Mouse (Mus musculus) forebrain, embryonic 14.5 days (tissue): ENCODE measurements at regions not wholly inside any gene's neighbourhood (a gene's known extent, or its start where the extent isn't known, plus 50 kb on each side); places are given as distances from the start of the nearest gene placed in this dataset.

Experiments
- ATAC-seq: fragments of 200-750 bp; cut with Nextera tagmentation; 2 replicates; pipeline ENCODE4 v1.8.0; 2017; ENCODE audit warnings: mild to moderate bottlenecking, moderate library complexity
- DNase-seq: peaks from one replicate; pipeline ENCODE4 v3.0.0-alpha.2; 2015; ENCODE audit warnings: low spot score
- H3K27ac ChIP-seq: fragments of 300-500 bp; sonication (generic); 2 replicates; pipeline ENCODE4 v1.5.1; 2014; ENCODE audit warnings: low read depth, mild to moderate bottlenecking, control low read depth, low read length, moderate library complexity
- H3K27me3 ChIP-seq: fragments of 300-500 bp; sonication (generic); replicated peaks from 2 replicates; pipeline ENCODE4 v1.6.1; 2014; ENCODE audit warnings: low read length, control low read depth, mixed read lengths; ENCODE audit not compliant: control insufficient read depth, insufficient read depth
- H3K36me3 ChIP-seq: fragments of 300-500 bp; sonication (generic); 2 replicates; pipeline ENCODE4 v1.6.1; 2014; ENCODE audit warnings: low read length, control low read depth; ENCODE audit not compliant: control insufficient read depth, insufficient read depth
- H3K4me1 ChIP-seq: fragments of 300-500 bp; sonication (generic); 2 replicates; pipeline ENCODE4 v1.6.1; 2014; ENCODE audit warnings: antibody characterized with exemption, low read length, control low read depth; ENCODE audit not compliant: control insufficient read depth, insufficient read depth
- H3K4me2 ChIP-seq: fragments of 300-500 bp; sonication (generic); 2 replicates; pipeline ENCODE4 v1.6.1; 2014; ENCODE audit warnings: mild to moderate bottlenecking, control low read depth, low read length
- H3K4me3 ChIP-seq: fragments of 300-500 bp; sonication (generic); 2 replicates; pipeline ENCODE4 v1.5.1; 2014; ENCODE audit warnings: low read depth, low read length, control low read depth
- H3K9ac ChIP-seq: fragments of 300-500 bp; sonication (generic); 2 replicates; pipeline ENCODE4 v1.6.1; 2014; ENCODE audit warnings: mild to moderate bottlenecking, low read length, control low read depth, moderate library complexity
- H3K9me3 ChIP-seq: fragments of 300-500 bp; sonication (generic); replicated peaks from 2 replicates; pipeline ENCODE4 v1.6.1; 2016; ENCODE audit warnings: low read length, control low read depth, mixed read lengths; ENCODE audit not compliant: control insufficient read depth
- WGBS: fragments of 180-500 bp; shearing (Covaris S2); extraction: QIAGEN DNeasy Blood & Tissue Kit; methylation state at CpG from one replicate; pipeline ENCODE4 v1.1.7; 2014; 5-methylcytosine and 5-hydroxymethylcytosine counted together

DNA sequence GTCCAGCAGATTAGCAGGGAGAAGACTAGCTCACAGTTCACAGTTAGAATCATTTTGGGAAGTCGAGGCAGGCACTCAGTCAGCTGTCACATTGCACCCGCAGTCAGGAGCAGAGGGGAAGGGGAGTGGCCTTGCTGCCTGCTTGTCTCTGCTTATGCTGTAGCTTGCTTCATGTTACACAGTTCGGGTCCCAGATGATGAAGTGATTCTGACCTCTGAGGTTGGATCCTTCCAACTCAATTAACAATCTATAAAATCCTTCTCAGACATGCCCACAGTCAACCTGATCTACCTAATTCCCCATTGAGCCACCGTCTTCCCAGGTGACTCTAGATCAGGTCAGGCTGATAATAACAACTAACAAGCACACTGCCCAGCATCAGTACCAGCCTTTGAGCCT is 102.3 kb downstream of the Duxbl3 start:
- no peaks in the 10 kb centered on the region for H3K36me3 ChIP-seq
- H3K4me3 ChIP-seq = no peak overlapping the region
- H3K4me2 ChIP-seq = no peak overlapping the region
- H3K27ac ChIP-seq = no peak overlapping the region
- no peak overlapping the region for H3K9ac ChIP-seq
- ATAC-seq (no peak), DNase-seq (no peak)
- whole genome bisulfite sequencing = 80% methylated on average over 4 of the region's 4 CpGs
- no peaks in the 10 kb centered on the region for H3K27me3 ChIP-seq
- no peaks in the 10 kb centered on the region for H3K9me3 ChIP-seq
- no peaks in the 10 kb centered on the region for H3K4me1 ChIP-seq

DNA sequence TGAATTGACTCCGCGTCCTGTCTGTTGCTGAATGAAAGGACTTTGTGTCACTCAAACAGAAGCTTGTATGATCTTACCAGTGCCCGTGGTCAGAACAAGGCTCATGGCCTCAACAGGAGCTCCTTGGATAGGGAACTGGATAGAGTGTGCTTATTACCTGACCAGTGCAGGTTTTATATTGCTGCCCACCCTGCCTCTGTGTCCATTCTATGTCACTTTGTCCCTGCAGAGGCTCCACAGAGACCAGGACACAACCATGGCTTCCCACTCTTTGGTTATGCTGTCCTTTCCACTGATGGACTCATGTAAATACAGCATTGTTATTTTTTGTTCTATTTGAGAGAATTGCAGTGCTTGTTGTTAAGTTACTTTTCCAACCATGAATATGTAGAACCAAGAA is 103.4 kb downstream of the Duxbl3 start:
- H3K4me3 ChIP-seq = no peak overlapping the region
- H3K9ac ChIP-seq = no peak overlapping the region
- no peak for ATAC-seq
- no peaks in the 10 kb centered on the region for H3K36me3 ChIP-seq
- DNase-seq = no peak
- no peak overlapping the region for H3K4me2 ChIP-seq
- H3K27me3 ChIP-seq = no peaks in the 10 kb centered on the region
- H3K27ac ChIP-seq = no peak overlapping the region
- no peaks in the 10 kb centered on the region for H3K9me3 ChIP-seq
- no peaks in the 10 kb centered on the region for H3K4me1 ChIP-seq
- 94% methylated on average over 3 of the region's 3 CpGs for WGBS
